Mouse (Mus musculus) liver, embryonic 14 days (tissue): ENCODE data around the gene Olfr347. TPM values are rescaled to one million over a fixed set of nuclear protein-coding genes. Genes with fewer than 3 reads are reported as not detected.

ENCODE experiments used
- polyA plus RNA-seq: library from polyadenylated mRNA; depleted of rRNA; stranded (reverse); fragments of >200 nt; gene quantifications from 2 replicates; pipeline ENCODE4 v1.2.3, GENCODE M21; 2012; rRNA removed

The Olfr347 gene
- not detected in 2 replicates for polyA plus RNA-seq

DNA sequence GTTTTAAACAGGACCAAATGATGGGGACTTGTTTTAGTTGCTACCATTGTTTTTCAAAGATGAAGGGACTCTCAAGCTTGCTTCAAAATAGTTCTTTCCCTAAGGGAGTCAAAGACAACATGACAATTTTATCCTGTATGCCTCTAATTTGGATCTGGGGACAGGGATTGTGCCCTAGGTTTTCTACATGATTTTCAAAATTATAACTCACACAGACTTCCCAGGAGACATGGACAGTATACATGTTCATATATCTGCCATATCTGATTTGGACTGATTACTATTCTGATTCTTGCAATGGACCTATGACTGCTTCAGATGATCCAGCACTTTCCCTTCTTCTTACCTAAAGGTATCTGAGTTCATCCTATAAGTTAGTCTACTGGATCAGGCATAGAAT, at the start of gene Olfr347:
Olfr347 (plus strand) TSS at position 301 of the 400 bp plus-strand sequence.

DNA sequence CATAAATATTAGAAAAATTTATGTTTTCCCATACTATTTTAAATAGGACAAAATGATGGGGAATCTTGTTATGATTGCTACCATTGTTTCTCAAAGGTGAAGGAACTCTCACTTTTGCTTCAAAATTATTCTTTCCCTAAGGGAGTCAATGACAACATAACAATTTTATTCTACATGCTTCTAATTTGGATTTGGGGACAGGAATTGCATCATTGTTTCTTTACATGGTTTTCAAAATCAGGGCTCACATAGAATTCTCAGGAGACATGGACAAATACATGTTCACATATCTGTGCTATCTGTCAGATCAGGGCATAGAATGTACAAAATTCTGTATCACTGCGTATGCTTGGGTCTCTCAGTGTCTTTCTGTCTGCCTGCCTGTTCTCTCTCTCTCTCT, 46.2 kb upstream of the Olfr347 start, which contains the start of gene Olfr346:
Olfr346 (plus strand) TSS at position 301 of the 400 bp plus-strand sequence.

DNA sequence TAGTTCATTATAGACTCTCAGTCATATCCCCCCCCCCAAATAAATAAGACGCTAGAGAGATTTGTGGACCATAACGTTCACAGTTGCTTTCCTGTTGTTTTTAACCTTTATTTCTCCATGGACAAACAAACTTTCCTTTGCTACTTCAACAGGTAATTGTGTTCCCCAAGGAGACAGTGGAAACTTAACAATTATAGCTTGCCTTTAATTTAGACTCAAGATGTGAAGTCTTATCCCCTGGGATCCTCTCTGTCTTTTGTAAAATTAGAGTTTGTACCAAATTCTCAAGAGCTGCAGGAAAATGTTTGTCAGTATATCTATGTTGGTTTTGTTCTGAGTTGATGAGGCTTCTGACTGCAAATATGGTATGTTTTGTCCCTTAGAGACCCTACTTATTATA, 52.3 kb downstream of the Olfr347 start, which contains the start of gene Olfr348:
Olfr348 (plus strand) TSS at position 301 of the 400 bp plus-strand sequence.

Other genes with a start within 250 kb of the Olfr347 start
- not detected in 2 replicates for gene Olfr341, start 249.4 kb upstream of the Olfr347 start, polyA plus RNA-seq
- not detected in 2 replicates for gene Olfr342, start 206.9 kb upstream of the Olfr347 start, polyA plus RNA-seq
- not detected in 2 replicates for gene Olfr344, start 165.2 kb upstream of the Olfr347 start, polyA plus RNA-seq
- gene Olfr345, start 91.9 kb upstream of the Olfr347 start, polyA plus RNA-seq = not detected in 2 replicates
- not detected in 2 replicates for gene Olfr346, start 46.1 kb upstream of the Olfr347 start, polyA plus RNA-seq
- not detected in 2 replicates for gene Olfr348, start 52.4 kb downstream of the Olfr347 start, polyA plus RNA-seq
- not detected in 2 replicates for gene Olfr50, start 58.6 kb downstream of the Olfr347 start, polyA plus RNA-seq
- gene Olfr3, start 85.1 kb downstream of the Olfr347 start, polyA plus RNA-seq = not detected in 2 replicates
- not detected in 2 replicates for gene Olfr350, start 114.4 kb downstream of the Olfr347 start, polyA plus RNA-seq
- not detected in 2 replicates for gene Olfr351, start 130.8 kb downstream of the Olfr347 start, polyA plus RNA-seq
- not detected in 2 replicates for gene Olfr352, start 136.6 kb downstream of the Olfr347 start, polyA plus RNA-seq
- gene Olfr353, start 161.0 kb downstream of the Olfr347 start, polyA plus RNA-seq = not detected in 2 replicates
- gene Olfr354, start 173.8 kb downstream of the Olfr347 start, polyA plus RNA-seq = not detected in 2 replicates
- gene Olfr355, start 197.0 kb downstream of the Olfr347 start, polyA plus RNA-seq = not detected in 2 replicates
- not detected in 2 replicates for gene Olfr356, start 205.2 kb downstream of the Olfr347 start, polyA plus RNA-seq